Mouse (Mus musculus) ES-Bruce4 (cell line): Measurements from ENCODE around the gene Dgkb.

ENCODE experiments used
- CTCF ChIP-seq: IDR thresholded peaks from one replicate; pipeline ENCODE4 v1.8.1; 2011; ENCODE audit warnings: low read depth, low read length
- POLR2A ChIP-seq: IDR thresholded peaks from one replicate; pipeline ENCODE4 v1.8.1; 2011; ENCODE audit warnings: low read length; ENCODE audit not compliant: insufficient read depth

DNA sequence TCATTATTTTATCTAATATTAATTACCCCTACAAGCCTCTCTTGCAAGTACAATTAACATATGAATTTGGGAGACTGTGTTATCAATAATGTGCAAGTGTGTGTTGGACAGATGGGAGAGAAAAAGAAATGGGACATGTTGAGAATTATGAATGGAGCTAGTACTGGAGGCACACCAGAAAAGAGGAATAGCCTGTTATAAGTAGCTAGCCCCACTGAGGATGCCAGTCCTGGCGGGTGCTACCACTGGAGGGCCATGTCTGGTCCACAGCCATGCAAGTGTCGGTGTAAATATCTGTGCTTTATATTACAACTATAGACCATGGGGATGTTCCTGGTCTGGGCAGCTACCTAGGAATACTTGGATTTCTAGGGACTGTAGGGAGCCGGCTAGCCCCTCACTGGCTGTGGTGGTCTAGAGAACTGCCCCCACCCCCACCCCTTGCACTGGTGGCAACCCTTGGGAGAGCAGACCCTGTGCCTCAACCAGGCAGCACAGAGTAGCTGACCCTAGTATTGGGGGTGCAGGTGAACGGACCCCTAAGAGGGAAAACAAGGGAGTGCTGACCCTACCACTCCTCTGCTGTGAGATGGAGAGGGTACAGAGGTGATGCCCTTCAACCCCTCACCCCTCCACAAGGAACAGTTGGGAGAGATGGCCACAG, 21.1 kb upstream of the Dgkb start:
- TF ChIP-seq POLR2A (no peak), CTCF (no peak)
